Mouse (Mus musculus) neural tube, embryonic 15.5 days (tissue): Measurements from ENCODE around the gene Bcap31. TPM values are rescaled to one million over a fixed set of nuclear protein-coding genes. Genes with fewer than 3 reads are reported as not detected.
"Not testable (repeated sequence)": the region's sequence is repeated elsewhere in the genome, so short reads cannot be mapped to it uniquely, and the experiment has no call there.

Source experiments
- ATAC-seq: fragments of 200-750 bp; cut with Nextera tagmentation; 2 replicates; pipeline ENCODE4 v1.8.0; 2017; ENCODE audit warnings: mild to moderate bottlenecking, moderate TSS enrichment, moderate library complexity; ENCODE audit not compliant: low FRiP score
- H3K27ac ChIP-seq: fragments of 300-500 bp; sonication (generic); replicated peaks from 2 replicates; pipeline ENCODE4 v1.5.1; 2015; ENCODE audit warnings: mild to moderate bottlenecking, inconsistent platforms
- H3K27me3 ChIP-seq: fragments of 300-500 bp; sonication (generic); replicated peaks from 2 replicates; pipeline ENCODE4 v1.6.1; 2015; ENCODE audit warnings: inconsistent platforms
- H3K36me3 ChIP-seq: fragments of 300-500 bp; sonication (generic); 2 replicates; pipeline ENCODE4 v1.6.1; 2015; ENCODE audit warnings: inconsistent platforms
- H3K4me1 ChIP-seq: fragments of 300-500 bp; sonication (generic); 2 replicates; pipeline ENCODE4 v1.6.1; 2015; ENCODE audit warnings: inconsistent platforms
- H3K4me2 ChIP-seq: fragments of 300-500 bp; sonication (generic); 2 replicates; pipeline ENCODE4 v1.6.1; 2015; ENCODE audit warnings: inconsistent platforms, mild to moderate bottlenecking, moderate library complexity
- H3K4me3 ChIP-seq: fragments of 300-500 bp; sonication (generic); replicated peaks from 2 replicates; pipeline ENCODE4 v1.5.1; 2015; ENCODE audit warnings: mild to moderate bottlenecking, inconsistent platforms
- H3K9ac ChIP-seq: fragments of 300-500 bp; sonication (generic); replicated peaks from 2 replicates; pipeline ENCODE4 v1.6.1; 2015; ENCODE audit warnings: mild to moderate bottlenecking, inconsistent platforms
- H3K9me3 ChIP-seq: fragments of 300-500 bp; sonication (generic); replicated peaks from 2 replicates; pipeline ENCODE4 v1.6.1; 2016; ENCODE audit warnings: inconsistent platforms
- WGBS: fragments of 180-500 bp; shearing (Covaris S2); methylation state at CpG from one replicate; pipeline ENCODE4 v1.1.7; 2015; ENCODE audit warnings: mixed read lengths; 5-methylcytosine and 5-hydroxymethylcytosine counted together
- polyA plus RNA-seq: library from polyadenylated mRNA; unstranded; fragments of >200 nt; fragmentation: Nextera tagmentation; extraction: Ambion mirVana; gene quantifications from 2 replicates; pipeline ENCODE4 v1.2.1, GENCODE M21; 2015

Bcap31 gene
- polyA plus RNA-seq = 146 and 166 TPM in 2 replicates

DNA sequence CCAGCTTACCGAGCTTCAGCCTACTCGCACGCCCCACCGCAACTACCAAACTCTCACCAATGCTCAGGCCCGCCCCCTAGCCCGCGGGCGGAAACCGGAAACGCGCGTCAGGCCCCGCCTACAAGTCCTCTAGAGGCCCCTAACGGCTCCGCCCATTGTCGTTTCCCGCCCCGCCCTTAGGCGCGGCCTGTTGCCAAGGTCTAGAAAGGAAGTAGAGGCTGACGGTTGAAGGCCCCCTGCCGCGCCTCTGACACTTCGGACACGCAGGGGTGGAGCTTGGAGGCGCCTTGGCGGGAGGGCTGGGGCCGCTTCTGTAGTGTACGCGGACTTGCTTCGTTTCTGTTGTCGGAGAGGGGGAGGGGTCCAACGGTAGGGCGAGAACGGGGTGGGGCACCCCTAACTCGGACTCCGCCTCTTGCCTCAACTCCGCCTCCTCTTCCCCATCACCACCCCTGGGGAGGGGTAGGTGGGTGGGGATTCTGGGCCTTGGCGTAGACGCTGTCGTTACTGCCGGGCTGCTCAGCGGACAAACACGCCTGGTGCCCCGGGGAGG is at the start of gene Bcap31, which contains the start of gene Abcd1:
Bcap31 (minus strand) TSS at position 67 of the 553 bp plus-strand sequence.
Abcd1 (plus strand) TSS at position 489 of the 553 bp plus-strand sequence.
- Histone ChIP-seq H3K27ac (peak within 1 kb of the TSS; percentile 82), H3K9me3 (no peaks in the 10 kb centered on the region), H3K4me3 (peak within 1 kb of the TSS; percentile 50), H3K4me2 (peak within 1 kb of the TSS; percentile 68), H3K36me3 (0 out of 2 replicates have a peak, but pooled peaks cover 3% of the 10 kb centered on the region), H3K4me1 (peaks cover 36% of the 10 kb centered on the region), H3K9ac (peak within 1 kb of the TSS; percentile 55), H3K27me3 (no peaks in the 10 kb centered on the region)
- 31% methylated on average over 41 of the region's 45 CpGs for WGBS
- peak; percentile 91 for ATAC-seq

DNA sequence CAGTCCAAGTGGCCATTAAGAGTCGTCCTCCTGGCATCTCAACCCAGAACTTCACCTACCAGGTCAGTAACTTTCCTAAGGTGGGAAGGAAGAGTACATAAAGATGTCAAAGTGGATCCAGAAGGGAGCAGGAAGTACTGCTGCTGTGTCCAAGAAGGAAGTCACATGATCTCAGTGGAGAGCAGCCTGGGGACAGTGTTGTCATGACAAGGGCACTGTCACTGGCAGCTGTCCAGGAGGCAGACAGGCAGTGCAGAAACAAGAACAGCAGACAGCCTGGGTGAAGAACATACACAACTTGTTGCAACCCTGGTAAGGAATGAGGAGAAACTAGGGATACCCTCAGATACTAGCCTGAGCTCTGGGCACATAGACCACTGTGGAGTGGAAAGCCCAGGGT is 49.3 kb upstream of the Bcap31 start:
- Histone ChIP-seq H3K9me3 (no peaks in the 10 kb centered on the region), H3K36me3 (no peaks in the 10 kb centered on the region), H3K4me1 (no peaks in the 10 kb centered on the region), H3K4me2 (no peak overlapping the region), H3K9ac (no peak overlapping the region), H3K4me3 (no peak overlapping the region), H3K27ac (no peak overlapping the region), H3K27me3 (no peaks in the 10 kb centered on the region)
- WGBS = 59% methylated on average over 1 of the region's 1 CpGs
- no peak for ATAC-seq

DNA sequence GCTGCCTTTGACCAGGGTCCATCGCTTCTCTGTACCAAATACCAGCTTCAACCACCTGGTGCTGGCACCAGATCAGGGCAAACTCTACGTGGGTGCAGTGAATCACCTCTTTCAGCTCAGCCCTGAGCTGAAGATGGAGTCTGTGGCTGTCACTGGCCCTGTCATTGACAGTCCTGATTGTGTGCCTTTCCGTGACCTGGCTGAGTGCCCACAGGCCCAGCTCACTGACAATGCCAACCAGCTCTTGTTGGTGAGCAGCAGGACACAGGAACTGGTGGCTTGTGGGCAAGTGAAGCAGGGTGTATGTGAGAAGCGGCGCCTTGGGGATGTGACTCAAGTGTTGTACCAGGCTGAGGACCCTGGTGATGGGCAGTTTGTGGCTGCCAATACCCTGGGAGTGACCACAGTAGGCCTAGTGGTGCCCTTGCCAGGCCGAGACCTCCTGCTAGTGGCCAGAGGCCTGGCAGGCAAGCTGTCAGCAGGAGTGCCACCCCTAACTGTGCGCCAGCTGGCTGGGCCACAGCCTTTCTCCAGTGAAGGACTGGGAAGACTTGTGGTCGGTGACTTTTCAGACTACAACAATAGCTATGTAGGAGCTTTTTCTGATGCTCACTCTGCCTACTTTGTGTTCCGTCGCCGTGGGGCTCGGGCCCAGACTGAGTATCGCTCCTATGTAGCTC is 42.8 kb upstream of the Bcap31 start:
- 85% methylated on average over 13 of the region's 13 CpGs for WGBS
- no peaks in the 10 kb centered on the region for H3K4me1 ChIP-seq
- H3K27ac ChIP-seq = no peak overlapping the region
- H3K9ac ChIP-seq = no peak overlapping the region
- no peak overlapping the region for H3K4me3 ChIP-seq
- H3K9me3 ChIP-seq = no peaks in the 10 kb centered on the region
- H3K27me3 ChIP-seq = no peaks in the 10 kb centered on the region
- H3K36me3 ChIP-seq = no peaks in the 10 kb centered on the region
- H3K4me2 ChIP-seq = no peak overlapping the region
- no peak for ATAC-seq

DNA sequence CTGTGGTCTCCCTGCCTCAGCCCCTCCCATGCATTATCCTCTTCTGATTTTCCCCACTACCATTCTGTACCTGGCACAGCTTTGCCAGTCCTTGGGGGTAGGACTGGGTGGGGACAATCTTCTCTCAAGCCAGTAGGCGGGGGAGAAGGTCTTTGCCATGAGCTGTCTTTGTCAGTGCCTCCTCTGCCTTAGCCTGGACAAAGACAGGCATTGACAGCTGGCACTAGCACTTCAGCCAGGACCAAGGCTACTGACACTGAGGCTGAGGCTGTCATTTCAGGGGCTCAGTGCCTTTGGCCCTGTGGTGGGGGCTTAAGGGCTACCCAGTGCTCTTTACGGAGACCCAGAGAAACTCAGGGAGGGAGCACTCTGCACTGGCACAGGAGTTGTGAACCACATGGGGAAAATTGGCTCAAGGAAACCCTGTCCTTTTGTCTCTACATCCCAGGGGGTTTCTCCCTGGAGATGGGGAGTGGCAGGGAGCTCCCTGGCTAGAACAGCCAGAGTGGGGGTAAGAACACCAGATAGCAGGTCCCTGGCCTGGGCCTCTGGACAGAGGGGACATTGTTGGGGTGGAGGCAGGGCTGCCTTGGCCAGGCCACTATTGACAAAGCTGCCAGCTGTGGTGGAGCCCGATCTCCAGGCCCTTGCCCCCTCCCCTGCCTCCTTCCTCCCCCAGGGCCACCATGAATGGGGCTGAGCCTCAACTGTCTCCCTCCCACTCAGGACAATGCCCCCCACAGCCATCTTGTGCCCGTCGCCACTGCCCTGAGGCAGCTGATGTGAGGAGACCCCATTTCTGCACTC is 40.6 kb upstream of the Bcap31 start, which contains the start of gene Plxnb3:
Plxnb3 (plus strand) TSS at position 757 of the 807 bp plus-strand sequence.
- H3K4me2 ChIP-seq = no peak within 1 kb of the TSS
- H3K9me3 ChIP-seq = no peaks in the 10 kb centered on the region
- no peaks in the 10 kb centered on the region for H3K36me3 ChIP-seq
- 66% methylated on average over 5 of the region's 5 CpGs for WGBS
- H3K4me1 ChIP-seq = no peaks in the 10 kb centered on the region
- H3K27ac ChIP-seq = no peak within 1 kb of the TSS
- H3K27me3 ChIP-seq = no peaks in the 10 kb centered on the region
- H3K4me3 ChIP-seq = no peak within 1 kb of the TSS
- no peak for ATAC-seq
- no peak within 1 kb of the TSS for H3K9ac ChIP-seq

DNA sequence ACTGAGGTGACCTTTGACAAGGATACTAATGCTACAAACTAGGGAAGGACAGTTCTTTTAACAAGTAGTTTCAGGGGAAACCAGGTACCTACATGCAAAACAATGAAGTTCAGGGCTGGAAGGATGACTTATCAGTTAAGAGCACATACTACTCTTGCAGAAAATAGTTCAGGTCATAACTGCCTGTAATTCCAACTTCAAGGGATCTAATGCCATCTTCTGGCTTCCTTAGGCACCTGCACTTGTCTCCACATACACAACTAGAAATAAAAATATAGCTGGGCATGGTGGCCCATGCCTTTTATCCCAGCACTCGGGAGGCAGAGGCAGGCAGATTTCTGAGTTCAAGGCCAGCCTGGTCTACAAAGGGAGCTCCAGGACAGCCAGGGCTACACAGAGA is 33.0 kb upstream of the Bcap31 start:
- no peak overlapping the region for H3K9ac ChIP-seq
- H3K4me1 ChIP-seq = no peaks in the 10 kb centered on the region
- H3K36me3 ChIP-seq = no peaks in the 10 kb centered on the region
- 94% methylated on average over 1 of the region's 1 CpGs for WGBS
- H3K27me3 ChIP-seq = no peaks in the 10 kb centered on the region
- no peak for ATAC-seq
- no peaks in the 10 kb centered on the region for H3K9me3 ChIP-seq
- H3K4me2 ChIP-seq = no peak overlapping the region
- no peak overlapping the region for H3K4me3 ChIP-seq
- H3K27ac ChIP-seq = no peak overlapping the region

DNA sequence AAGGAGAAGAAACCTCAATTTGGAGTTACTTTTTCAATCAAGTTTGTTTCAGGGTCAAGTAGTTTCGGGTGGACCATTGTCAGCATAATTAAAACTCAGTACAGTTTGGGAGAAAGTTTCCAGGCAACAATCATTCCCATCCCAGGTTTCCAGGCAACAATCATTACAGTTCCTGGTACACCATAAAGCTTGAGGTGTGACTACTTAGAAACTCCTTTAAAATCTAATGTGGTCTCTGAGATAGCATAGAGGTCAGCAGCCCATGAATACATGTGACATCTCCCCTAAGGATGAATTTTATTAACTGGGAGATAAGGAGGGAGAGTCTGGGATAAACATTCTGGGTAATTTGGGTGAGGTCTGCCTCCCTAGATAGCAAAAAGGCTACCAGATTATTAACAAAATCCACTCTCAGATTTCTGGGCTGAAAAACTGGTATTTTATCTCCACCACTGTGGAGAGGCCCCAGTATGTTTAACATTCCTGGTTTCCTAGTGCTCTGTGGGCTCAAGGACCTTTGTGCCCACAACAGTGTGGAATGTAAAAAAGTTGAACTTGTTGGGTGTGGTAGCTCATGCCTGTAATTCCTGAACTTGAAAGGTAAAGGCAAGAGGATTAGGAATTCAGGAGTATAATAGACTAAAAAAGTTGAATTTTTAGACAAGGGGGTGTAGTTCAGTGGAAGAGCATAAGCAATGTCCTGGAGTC is 29.0 kb upstream of the Bcap31 start:
- no peak for ATAC-seq
- Histone ChIP-seq H3K36me3 (no peaks in the 10 kb centered on the region), H3K27me3 (no peaks in the 10 kb centered on the region), H3K4me2 (no peak overlapping the region), H3K9ac (no peak overlapping the region), H3K4me1 (no peaks in the 10 kb centered on the region), H3K9me3 (no peaks in the 10 kb centered on the region), H3K4me3 (no peak overlapping the region), H3K27ac (no peak overlapping the region)
- WGBS = 77% methylated on average over 1 of the region's 1 CpGs

DNA sequence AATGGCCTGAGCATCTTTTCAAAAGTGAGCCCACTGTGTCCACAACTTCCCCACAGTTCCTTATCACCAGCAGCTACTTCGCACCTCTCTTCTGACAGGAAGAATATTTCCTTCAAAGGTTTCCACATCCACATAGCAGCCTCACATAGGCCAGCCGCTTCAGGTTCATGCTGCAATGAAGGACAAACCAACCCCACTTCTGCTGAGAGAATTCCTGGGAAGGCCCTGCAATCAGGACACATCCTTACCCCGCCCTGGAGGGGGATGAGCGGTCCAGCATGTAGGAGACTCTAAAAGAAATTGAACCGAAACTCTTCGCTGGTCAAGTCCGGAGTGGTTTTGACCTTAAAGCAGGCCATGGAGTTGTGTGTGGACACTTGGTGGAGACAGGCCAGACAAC is 23.9 kb upstream of the Bcap31 start:
- not testable (repeated sequence) for ATAC-seq, H3K27me3 ChIP-seq, H3K4me2 ChIP-seq, H3K36me3 ChIP-seq, H3K4me1 ChIP-seq, H3K9ac ChIP-seq, H3K27ac ChIP-seq, H3K9me3 ChIP-seq, H3K4me3 ChIP-seq
- 93% methylated on average over 7 of the region's 7 CpGs for WGBS

DNA sequence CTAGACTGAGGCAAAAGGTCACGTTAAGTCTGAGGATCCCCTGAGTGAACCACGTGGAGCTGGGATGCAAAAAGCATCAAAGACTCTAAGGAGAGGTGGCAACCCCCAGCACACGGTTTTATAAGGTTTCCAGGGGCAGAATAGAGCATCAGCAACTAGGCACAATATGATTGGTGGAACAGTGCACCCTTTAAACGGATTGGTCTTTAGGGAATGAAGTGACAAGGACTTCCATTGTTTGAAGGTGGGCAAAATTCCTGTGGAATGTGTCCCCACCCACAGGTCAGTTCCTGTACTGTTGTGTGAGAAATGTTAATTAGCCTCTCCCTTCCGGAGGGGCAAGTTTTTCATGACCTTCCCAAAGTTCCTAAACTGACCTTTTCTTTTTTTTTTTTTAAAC is 23.2 kb upstream of the Bcap31 start:
- ATAC-seq = no peak
- no peaks in the 10 kb centered on the region for H3K27me3 ChIP-seq
- WGBS = 74% methylated on average over 5 of the region's 5 CpGs

DNA sequence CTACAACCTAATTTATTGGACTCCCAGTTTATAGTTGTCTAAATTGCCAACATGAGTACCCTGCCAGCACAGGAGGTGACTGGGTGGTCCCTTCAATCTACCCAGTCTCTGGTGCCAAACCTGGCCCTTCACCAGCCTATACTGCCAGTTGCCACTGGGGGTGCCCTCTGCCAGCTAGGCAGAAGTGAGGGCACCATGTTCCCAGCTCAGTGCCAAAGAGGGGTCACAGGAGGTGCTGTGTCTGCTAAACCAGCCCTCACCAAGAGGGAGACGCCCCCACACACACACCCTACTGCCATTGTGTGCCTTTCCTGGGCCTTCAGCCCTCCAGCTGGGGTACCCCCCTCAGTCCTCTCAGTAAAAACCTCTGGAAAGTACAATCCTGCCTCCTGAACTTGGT is 22.2 kb upstream of the Bcap31 start:
- no peak for ATAC-seq

More for the DNA sequence above, 23.2 kb upstream of the Bcap31 start:
- H3K4me3 ChIP-seq = no peak overlapping the region
- no peak overlapping the region for H3K9ac ChIP-seq
- H3K27ac ChIP-seq = no peak overlapping the region
- no peaks in the 10 kb centered on the region for H3K36me3 ChIP-seq
- H3K4me1 ChIP-seq = no peaks in the 10 kb centered on the region
- no peak overlapping the region for H3K4me2 ChIP-seq
- no peaks in the 10 kb centered on the region for H3K9me3 ChIP-seq

DNA sequence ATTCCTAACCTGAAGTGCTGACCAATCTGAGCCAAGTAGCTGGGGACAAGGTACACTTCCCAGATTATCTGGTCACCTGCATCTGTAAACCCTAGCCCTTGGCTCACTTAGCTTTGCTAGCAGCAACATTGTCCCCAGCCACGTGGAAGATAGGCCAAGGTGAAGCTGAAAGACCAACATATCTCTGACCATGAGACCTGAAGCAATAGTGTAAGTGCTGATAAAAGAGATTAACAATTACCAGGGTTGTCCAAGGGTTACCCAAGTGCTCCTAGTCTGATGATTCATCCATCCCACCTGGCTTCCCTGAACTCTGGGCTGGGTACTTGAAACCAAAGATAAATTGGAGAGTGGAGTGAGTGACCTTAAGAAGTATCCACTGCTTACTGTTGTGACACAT is 14.9 kb upstream of the Bcap31 start:
- Histone ChIP-seq H3K9me3 (no peaks in the 10 kb centered on the region), H3K27me3 (no peaks in the 10 kb centered on the region), H3K27ac (no peak overlapping the region), H3K9ac (no peak overlapping the region), H3K4me2 (no peak overlapping the region), H3K4me1 (no peaks in the 10 kb centered on the region), H3K36me3 (peaks cover 7% of the 10 kb centered on the region; the same call in 1 of the 2 replicates), H3K4me3 (no peak overlapping the region)
- WGBS = 46% methylated on average over 1 of the region's 1 CpGs
- no peak for ATAC-seq

More for the DNA sequence above, 22.2 kb upstream of the Bcap31 start:
- Histone ChIP-seq H3K9me3 (no peaks in the 10 kb centered on the region), H3K4me1 (no peaks in the 10 kb centered on the region), H3K4me3 (no peak overlapping the region), H3K36me3 (no peaks in the 10 kb centered on the region), H3K9ac (no peak overlapping the region), H3K4me2 (no peak overlapping the region), H3K27me3 (no peaks in the 10 kb centered on the region), H3K27ac (no peak overlapping the region)
- WGBS = 47% methylated on average over 1 of the region's 1 CpGs

DNA sequence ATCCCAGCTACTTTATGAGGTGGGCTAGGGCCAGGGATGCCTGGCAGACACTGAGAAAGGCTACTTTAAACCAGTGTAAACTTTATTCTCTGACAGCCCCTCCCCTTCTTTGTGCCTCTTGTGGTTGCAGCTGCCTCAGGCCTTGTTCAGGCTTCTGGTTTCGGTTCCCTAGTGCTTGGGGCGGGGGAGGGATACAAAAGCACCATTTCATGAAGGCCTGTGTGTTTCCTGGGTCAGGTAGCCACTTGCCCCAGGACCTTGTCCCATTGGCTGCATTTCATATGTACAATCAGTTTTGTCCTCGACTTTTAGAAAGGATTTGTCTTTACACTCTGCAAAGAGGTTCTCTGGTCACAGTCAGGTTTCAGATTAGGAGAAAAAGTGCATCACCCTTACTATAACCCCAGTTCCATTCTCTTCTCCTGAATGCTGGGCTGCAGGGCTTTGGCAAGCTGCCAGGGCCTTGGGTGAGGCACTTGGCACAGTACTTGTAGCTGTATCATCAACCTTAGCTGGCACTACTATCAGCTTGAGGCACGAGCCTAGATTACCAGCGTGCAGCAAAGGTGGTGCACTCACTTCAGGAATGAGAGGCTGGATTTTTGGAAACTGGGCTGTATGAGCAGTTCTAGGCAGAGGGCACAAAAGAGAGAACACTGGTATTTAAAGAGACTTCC is 2.8 kb upstream of the Bcap31 start:
- no peak overlapping the region for H3K9ac ChIP-seq
- 0 out of 2 replicates have a peak, but pooled peaks cover 3% of the 10 kb centered on the region for H3K36me3 ChIP-seq
- 37% methylated on average over 5 of the region's 5 CpGs for WGBS
- H3K27me3 ChIP-seq = no peaks in the 10 kb centered on the region
- H3K4me2 ChIP-seq = peak overlapping the region; percentile 68
- peaks cover 36% of the 10 kb centered on the region for H3K4me1 ChIP-seq
- no peaks in the 10 kb centered on the region for H3K9me3 ChIP-seq
- no peak overlapping the region for H3K4me3 ChIP-seq
- H3K27ac ChIP-seq = no peak overlapping the region
- no peak for ATAC-seq
